Mouse (Mus musculus) liver, adult 2 months (tissue): ENCODE measurements around the gene Kazn.

Experiments
- CTCF ChIP-seq: fragments of 200-500 bp; IDR thresholded peaks from 2 replicates; pipeline ENCODE4 v1.5.1; 2011; ENCODE audit warnings: low read depth, low read length, control low read depth
- POLR2A ChIP-seq: fragments of 200-500 bp; IDR thresholded peaks from 2 replicates; pipeline ENCODE4 v1.6.1; 2011; ENCODE audit warnings: low read length, control low read depth; ENCODE audit not compliant: insufficient read depth; ENCODE audit errors: extremely low read depth

DNA sequence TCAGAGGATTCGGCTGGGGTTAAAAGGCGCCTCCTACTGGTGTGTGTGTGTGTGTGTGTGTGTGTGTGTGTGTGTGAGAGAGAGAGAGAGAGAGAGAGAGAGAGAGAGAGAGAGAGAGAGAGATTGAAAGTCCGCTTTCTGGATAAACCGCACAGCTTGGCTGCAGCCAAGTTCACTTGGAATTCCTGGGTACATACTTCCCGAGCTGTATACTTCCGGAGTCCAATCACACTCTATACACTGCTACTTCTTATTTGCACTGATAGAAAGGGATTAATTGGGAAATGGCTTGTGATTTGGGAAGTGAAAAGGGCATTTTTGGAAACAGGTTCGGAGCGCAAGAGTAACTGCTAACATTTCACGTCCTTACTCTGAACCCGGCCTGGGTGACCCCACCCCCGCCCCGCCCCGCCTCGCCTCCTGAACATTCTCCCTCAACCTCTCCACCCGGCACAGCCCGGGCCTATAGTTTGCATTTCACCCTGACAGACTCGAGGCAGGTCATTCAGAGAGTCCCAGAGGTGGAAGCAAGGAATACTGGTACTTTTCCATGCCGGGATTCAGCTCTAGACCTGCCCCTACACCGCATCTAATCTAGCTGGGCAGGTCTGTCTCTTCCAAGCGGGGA is 154.2 kb downstream of the Kazn start:
- no peak for TF ChIP-seq CTCF
- no peak for TF ChIP-seq POLR2A
